Mouse (Mus musculus): Measurements from ENCODE around the gene Cpeb1. TPM values are rescaled to one million over a fixed set of nuclear protein-coding genes. Genes with fewer than 3 reads are reported as not detected.

Gene Cpeb1
- polyA plus RNA-seq, 1 experiment from 2014 or later = 2.9 TPM

- Histone ChIP-seq H3K9ac (replicated peaks; ENCODE audit: low read length) (no peak overlapping the region), H3K4me3 (replicated peaks; ENCODE audit: low read depth, low read length) (no peak overlapping the region), H3K27ac (replicated peaks; ENCODE audit: low read depth, low read length) (no peak overlapping the region), H3K4me1 (ENCODE audit: control insufficient read depth, insufficient read depth, low read length) (no peaks in the 10 kb centered on the region), H3K9me3 (ENCODE audit: control insufficient read depth, low read length) (no peaks in the 10 kb centered on the region), H3K36me3 (ENCODE audit: control insufficient read depth, insufficient read depth, low read length) (no peaks in the 10 kb centered on the region), H3K27me3 (ENCODE audit: control insufficient read depth, insufficient read depth, low read length) (no peaks in the 10 kb centered on the region), H3K4me2 (ENCODE audit: low read length) (no peak overlapping the region)
- ATAC-seq (ENCODE audit: low FRiP score, low TSS enrichment) = no peak
- 84% methylated on average over 7 of the region's 7 CpGs for WGBS
- no peak for DNase-seq
Observed at GRCm38 (mm10) chr7:81356975-81357374, 98.3 kb downstream of the Cpeb1 start.

DNA sequence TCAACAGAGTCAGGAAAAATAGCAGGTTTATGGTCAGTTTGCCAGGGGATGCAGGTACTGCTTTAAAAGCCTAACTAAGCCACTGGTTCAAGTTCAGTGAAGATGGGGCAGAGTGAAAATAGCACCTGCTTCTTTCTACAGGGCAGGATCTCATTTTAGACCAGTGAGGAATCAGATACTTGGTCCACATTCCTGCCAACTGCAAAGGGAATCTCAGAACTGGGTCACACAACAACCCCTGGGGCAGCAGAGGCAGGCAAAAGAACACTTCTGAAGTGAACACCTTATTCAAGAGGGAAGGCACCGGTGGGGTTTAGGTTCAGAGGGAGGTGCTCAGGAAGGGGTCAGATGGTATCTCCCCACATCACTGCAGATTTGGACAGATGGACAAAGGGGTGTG is 98.9 kb downstream of the Cpeb1 start:
- no peak for ATAC-seq (ENCODE audit: low FRiP score, low TSS enrichment)

DNA sequence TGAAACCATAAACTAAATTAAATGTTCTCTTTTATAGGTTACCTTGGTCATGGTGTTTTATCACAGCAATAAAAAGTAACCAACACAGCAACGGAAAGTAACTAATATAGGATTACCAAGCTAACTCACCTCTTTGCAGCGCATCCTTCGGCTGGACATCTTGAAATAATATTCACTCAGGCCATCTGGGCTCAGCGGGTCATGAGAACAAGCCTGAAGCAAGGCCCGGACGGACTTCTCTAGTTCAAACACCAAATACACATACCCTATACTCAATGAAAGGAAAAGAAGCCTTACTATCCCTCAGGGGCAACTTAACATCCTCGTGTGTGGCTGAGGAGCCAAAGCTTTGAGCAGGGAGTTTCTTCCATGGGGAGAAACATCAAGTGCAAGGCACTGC is 99.5 kb downstream of the Cpeb1 start:
- H3K4me3 ChIP-seq (replicated peaks; ENCODE audit: low read depth, low read length) = no peak overlapping the region
- no peaks in the 10 kb centered on the region for H3K36me3 ChIP-seq (ENCODE audit: control insufficient read depth, insufficient read depth, low read length)
- H3K9me3 ChIP-seq (ENCODE audit: control insufficient read depth, low read length) = no peaks in the 10 kb centered on the region
- WGBS = 87% methylated on average over 7 of the region's 7 CpGs
- H3K27me3 ChIP-seq (ENCODE audit: control insufficient read depth, insufficient read depth, low read length) = no peaks in the 10 kb centered on the region
- no peak for DNase-seq
- no peak overlapping the region for H3K4me2 ChIP-seq (ENCODE audit: low read length)
- H3K9ac ChIP-seq (replicated peaks; ENCODE audit: low read length) = no peak overlapping the region
- no peak for ATAC-seq (ENCODE audit: low FRiP score, low TSS enrichment)
- no peak overlapping the region for H3K27ac ChIP-seq (replicated peaks; ENCODE audit: low read depth, low read length)
- no peaks in the 10 kb centered on the region for H3K4me1 ChIP-seq (ENCODE audit: control insufficient read depth, insufficient read depth, low read length)

More for the DNA sequence above, 98.9 kb downstream of the Cpeb1 start:
- H3K27me3 ChIP-seq (ENCODE audit: control insufficient read depth, insufficient read depth, low read length) = no peaks in the 10 kb centered on the region
- no peaks in the 10 kb centered on the region for H3K9me3 ChIP-seq (ENCODE audit: control insufficient read depth, low read length)
- H3K4me1 ChIP-seq (ENCODE audit: control insufficient read depth, insufficient read depth, low read length) = no peaks in the 10 kb centered on the region
- 90% methylated on average over 1 of the region's 1 CpGs for WGBS
- no peak overlapping the region for H3K4me2 ChIP-seq (ENCODE audit: low read length)
- no peak overlapping the region for H3K9ac ChIP-seq (replicated peaks; ENCODE audit: low read length)
- H3K27ac ChIP-seq (replicated peaks; ENCODE audit: low read depth, low read length) = no peak overlapping the region
- DNase-seq = no peak
- no peaks in the 10 kb centered on the region for H3K36me3 ChIP-seq (ENCODE audit: control insufficient read depth, insufficient read depth, low read length)
- no peak overlapping the region for H3K4me3 ChIP-seq (replicated peaks; ENCODE audit: low read depth, low read length)

GRCm38 (mm10) chr7:81351826-81352225 is 103.4 kb downstream of the Cpeb1 start:
- no peak overlapping the region for H3K4me3 ChIP-seq (replicated peaks; ENCODE audit: low read depth, low read length)
- no peak for DNase-seq
- no peak overlapping the region for H3K27ac ChIP-seq (replicated peaks; ENCODE audit: low read depth, low read length)
- no peak for ATAC-seq (ENCODE audit: low FRiP score, low TSS enrichment)
- H3K9ac ChIP-seq (replicated peaks; ENCODE audit: low read length) = no peak overlapping the region
- H3K4me2 ChIP-seq (ENCODE audit: low read length) = no peak overlapping the region
- no peaks in the 10 kb centered on the region for H3K9me3 ChIP-seq (ENCODE audit: control insufficient read depth, low read length)
- H3K4me1 ChIP-seq (ENCODE audit: control insufficient read depth, insufficient read depth, low read length) = no peaks in the 10 kb centered on the region
- no peaks in the 10 kb centered on the region for H3K27me3 ChIP-seq (ENCODE audit: control insufficient read depth, insufficient read depth, low read length)
- 81% methylated on average over 4 of the region's 4 CpGs for WGBS
- H3K36me3 ChIP-seq (ENCODE audit: control insufficient read depth, insufficient read depth, low read length) = no peaks in the 10 kb centered on the region

DNA sequence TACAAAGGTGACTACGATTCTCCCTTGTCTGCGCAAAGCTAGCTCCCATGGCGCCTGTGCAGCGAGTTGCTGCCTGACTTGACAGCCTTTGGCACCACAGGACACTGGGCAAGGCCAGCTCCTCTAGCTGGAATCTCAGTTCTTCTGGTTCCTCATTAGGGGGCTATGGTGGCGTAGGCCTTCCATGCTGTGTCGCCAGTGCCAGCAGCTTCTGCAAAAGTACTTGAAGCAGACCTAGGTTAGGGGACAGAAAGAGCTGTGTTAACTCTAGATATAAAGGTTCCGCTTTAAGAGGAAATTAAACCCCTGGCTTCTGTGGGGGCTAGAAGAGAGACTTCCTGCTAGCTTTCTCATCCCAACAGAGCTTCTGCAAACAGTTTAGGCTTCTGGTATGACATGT is 107.1 kb downstream of the Cpeb1 start:
- 66% methylated on average over 7 of the region's 7 CpGs for WGBS
- H3K4me1 ChIP-seq (ENCODE audit: control insufficient read depth, insufficient read depth, low read length) = peaks cover 8% of the 10 kb centered on the region
- no peaks in the 10 kb centered on the region for H3K27me3 ChIP-seq (ENCODE audit: control insufficient read depth, insufficient read depth, low read length)
- no peaks in the 10 kb centered on the region for H3K9me3 ChIP-seq (ENCODE audit: control insufficient read depth, low read length)
- H3K4me2 ChIP-seq (ENCODE audit: low read length) = no peak overlapping the region
- H3K4me3 ChIP-seq (replicated peaks; ENCODE audit: low read depth, low read length) = no peak overlapping the region
- peaks cover 8% of the 10 kb centered on the region for H3K36me3 ChIP-seq (ENCODE audit: control insufficient read depth, insufficient read depth, low read length)
- no peak overlapping the region for H3K9ac ChIP-seq (replicated peaks; ENCODE audit: low read length)
- ATAC-seq (ENCODE audit: low FRiP score, low TSS enrichment) (no peak), DNase-seq (no peak)
- no peak overlapping the region for H3K27ac ChIP-seq (replicated peaks; ENCODE audit: low read depth, low read length)

- peaks cover 17% of the 10 kb centered on the region for H3K4me1 ChIP-seq (ENCODE audit: control insufficient read depth, insufficient read depth, low read length)
- peak overlapping the region; percentile 90 for H3K4me2 ChIP-seq (ENCODE audit: low read length)
- no peaks in the 10 kb centered on the region for H3K9me3 ChIP-seq (ENCODE audit: control insufficient read depth, low read length)
- peak overlapping the region; percentile 82 for H3K4me3 ChIP-seq (replicated peaks; ENCODE audit: low read depth, low read length)
- no peak for ATAC-seq (ENCODE audit: low FRiP score, low TSS enrichment)
- WGBS = 64% methylated on average over 15 of the region's 15 CpGs
- H3K36me3 ChIP-seq (ENCODE audit: control insufficient read depth, insufficient read depth, low read length) = peaks cover 28% of the 10 kb centered on the region
- no peak for DNase-seq
- no peaks in the 10 kb centered on the region for H3K27me3 ChIP-seq (ENCODE audit: control insufficient read depth, insufficient read depth, low read length)
- peak overlapping the region; percentile 45; the same call in 1 of the 2 replicates for H3K9ac ChIP-seq (replicated peaks; ENCODE audit: low read length)
- no peak overlapping the region for H3K27ac ChIP-seq (replicated peaks; ENCODE audit: low read depth, low read length)
Observed at GRCm38 (mm10) chr7:81345447-81346170, 109.7 kb downstream of the Cpeb1 start.

DNA sequence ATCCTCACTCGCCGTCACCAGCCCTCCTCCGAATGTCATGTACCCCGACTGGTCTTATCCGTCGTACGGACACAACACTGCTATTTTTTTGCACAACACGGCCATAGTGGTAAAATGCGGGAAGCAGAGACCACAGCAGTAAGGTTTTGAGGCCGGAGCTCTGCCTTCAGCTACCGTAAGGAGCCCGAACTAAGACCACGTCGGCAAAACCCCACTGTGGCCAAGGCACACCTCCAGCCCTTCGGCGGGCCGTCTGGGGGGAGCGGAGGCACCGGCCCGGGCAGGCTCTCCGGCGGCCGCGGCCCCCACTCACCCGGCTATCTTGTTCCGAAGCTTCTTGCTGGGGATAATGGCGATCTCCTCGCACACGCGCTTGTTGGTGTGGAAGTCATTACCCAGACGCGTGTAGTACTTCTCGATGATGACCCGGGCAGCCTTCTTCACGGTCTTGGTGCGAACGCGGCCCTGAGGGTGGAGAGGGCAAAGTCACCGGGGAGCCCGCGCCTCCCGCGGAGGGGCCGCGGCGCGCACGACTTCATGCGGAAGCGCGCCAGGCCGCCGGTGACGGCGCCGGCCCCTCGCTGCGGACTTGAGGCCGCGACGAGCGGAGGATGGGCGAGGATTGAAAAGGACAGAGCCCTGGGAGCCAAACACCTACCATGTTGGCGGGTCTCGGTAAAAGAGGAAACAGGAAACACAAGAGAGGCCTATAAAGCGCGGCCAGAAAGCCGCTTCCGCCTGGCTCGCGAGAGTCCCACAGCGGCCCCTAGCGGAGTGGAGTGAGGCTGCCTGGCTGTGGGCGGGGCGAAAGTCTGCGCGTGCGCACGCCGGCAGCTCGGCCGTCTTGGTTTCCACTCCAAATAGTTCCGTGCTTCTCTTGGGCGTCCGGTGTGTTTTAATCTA is 110.5 kb downstream of the Cpeb1 start, which contains the start of gene Rps17:
Gene Rps17 (minus strand): TSS at position 711 of the 903 bp plus-strand sequence.
- Histone ChIP-seq H3K27me3 (ENCODE audit: control insufficient read depth, insufficient read depth, low read length) (no peaks in the 10 kb centered on the region), H3K27ac (replicated peaks; ENCODE audit: low read depth, low read length) (peak within 1 kb of the TSS; percentile 90), H3K9ac (replicated peaks; ENCODE audit: low read length) (peak within 1 kb of the TSS; percentile 93), H3K4me1 (ENCODE audit: control insufficient read depth, insufficient read depth, low read length) (peaks cover 17% of the 10 kb centered on the region), H3K9me3 (ENCODE audit: control insufficient read depth, low read length) (no peaks in the 10 kb centered on the region), H3K36me3 (ENCODE audit: control insufficient read depth, insufficient read depth, low read length) (peaks cover 32% of the 10 kb centered on the region), H3K4me2 (ENCODE audit: low read length) (peak within 1 kb of the TSS; percentile 90), H3K4me3 (replicated peaks; ENCODE audit: low read depth, low read length) (peak within 1 kb of the TSS; percentile 82)
- ATAC-seq (ENCODE audit: low FRiP score, low TSS enrichment) (peak; percentile 92), DNase-seq (peak; percentile 97)
- WGBS = under 1% methylated on average over 85 of the region's 85 CpGs

DNA sequence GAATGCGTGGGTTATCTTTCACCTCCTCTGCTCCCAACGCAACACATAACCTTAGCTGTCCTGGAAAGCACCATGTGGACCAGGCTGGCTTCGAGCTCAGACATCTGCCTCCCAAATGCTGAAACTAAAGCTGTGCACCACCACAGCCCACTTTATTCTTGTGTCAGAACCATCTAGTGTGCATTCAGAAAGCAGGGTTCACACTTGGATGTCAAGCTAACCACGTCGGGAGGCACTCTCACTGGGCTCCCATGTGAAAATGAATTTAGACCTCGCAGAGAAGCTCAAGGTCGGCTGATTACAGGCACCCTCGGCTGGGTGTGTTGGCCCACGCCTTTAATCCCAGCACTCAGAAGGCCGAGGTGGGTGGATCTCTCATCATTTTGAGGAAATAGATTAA is 111.4 kb downstream of the Cpeb1 start:
- no peaks in the 10 kb centered on the region for H3K9me3 ChIP-seq (ENCODE audit: control insufficient read depth, low read length)
- H3K27ac ChIP-seq (replicated peaks; ENCODE audit: low read depth, low read length) = no peak overlapping the region
- DNase-seq (no peak), ATAC-seq (ENCODE audit: low FRiP score, low TSS enrichment) (no peak)
- peak overlapping the region; percentile 93 for H3K9ac ChIP-seq (replicated peaks; ENCODE audit: low read length)
- H3K4me1 ChIP-seq (ENCODE audit: control insufficient read depth, insufficient read depth, low read length) = peaks cover 17% of the 10 kb centered on the region
- no peaks in the 10 kb centered on the region for H3K27me3 ChIP-seq (ENCODE audit: control insufficient read depth, insufficient read depth, low read length)
- peak overlapping the region; percentile 90 for H3K4me2 ChIP-seq (ENCODE audit: low read length)
- peaks cover 35% of the 10 kb centered on the region for H3K36me3 ChIP-seq (ENCODE audit: control insufficient read depth, insufficient read depth, low read length)
- 16% methylated on average over 10 of the region's 10 CpGs for WGBS
- H3K4me3 ChIP-seq (replicated peaks; ENCODE audit: low read depth, low read length) = peak overlapping the region; percentile 82
